Mouse (Mus musculus) liver, postnatal 0 days (tissue): ENCODE data around the gene Colq.

Experiments
- CTCF ChIP-seq: sonication (generic); IDR thresholded peaks from 2 replicates; pipeline ENCODE4 v1.5.1; 2016; ENCODE audit warnings: antibody characterized with exemption, low read depth
- EP300 ChIP-seq: IDR thresholded peaks from 2 replicates; pipeline ENCODE4 v1.6.1; 2016; ENCODE audit warnings: antibody characterized with exemption, low read depth, mild to moderate bottlenecking

GRCm38 (mm10) chr14:31473297-31473696 is 117.8 kb downstream of the Colq start:
- TF ChIP-seq EP300 = no peak
- TF ChIP-seq CTCF = peak; percentile 35; the same call in 1 of the 2 replicates
